Mouse (Mus musculus) cerebellum, postnatal 36 days (tissue): Measurements from ENCODE around the gene Cfap97d1.
"Not testable (repeated sequence)": the region's sequence is repeated elsewhere in the genome, so short reads cannot be mapped to it uniquely, and the experiment has no call there.

Experiments used
- DNase-seq, 2 experiments: peaks; one replicate each; pipeline ENCODE4 v3.0.0; 2021 to 2022; ENCODE audit warnings: mixed read lengths in 2 of 2

The Cfap97d1 gene

GRCm38 (mm10) chr11:101974181-101974580 is 9.9 kb upstream of the Cfap97d1 start:
- no peak for DNase-seq

GRCm38 (mm10) chr11:101974923-101975322 is 9.2 kb upstream of the Cfap97d1 start:
- DNase-seq: peak in 1 of 2 experiments; percentile 50

GRCm38 (mm10) chr11:101976949-101977348 is 7.1 kb upstream of the Cfap97d1 start:
- no peak for DNase-seq

- peak in 1 of 2 experiments; percentile 28 for DNase-seq
Measured at GRCm38 (mm10) chr11:101979140-101979539, 4.9 kb upstream of the Cfap97d1 start.

- DNase-seq: no peak
Measured at GRCm38 (mm10) chr11:101980603-101981157, 3.4 kb upstream of the Cfap97d1 start.

- no peak for DNase-seq
Measured at GRCm38 (mm10) chr11:101981850-101982249, 2.2 kb upstream of the Cfap97d1 start.

- no peak for DNase-seq
Measured at GRCm38 (mm10) chr11:101982981-101983411, 1.1 kb upstream of the Cfap97d1 start.

- DNase-seq: no peak
Measured at GRCm38 (mm10) chr11:101983431-101983921, 603 bp upstream of the Cfap97d1 start.

GRCm38 (mm10) chr11:101985450-101985849 is 1.4 kb downstream of the Cfap97d1 start:
- DNase-seq: not testable (repeated sequence)

- peak; percentile 89 to 94 for DNase-seq
Measured at GRCm38 (mm10) chr11:101985990-101986389, 1.9 kb downstream of the Cfap97d1 start.

- DNase-seq: no peak
Measured at GRCm38 (mm10) chr11:101986913-101987312, 2.8 kb downstream of the Cfap97d1 start, which contains the start of gene Dusp3. Gene Dusp3 (minus strand): TSS chr11:101987013.

GRCm38 (mm10) chr11:101990244-101990643 is 6.2 kb downstream of the Cfap97d1 start:
- DNase-seq: no peak

GRCm38 (mm10) chr11:101991813-101992212 is 7.7 kb downstream of the Cfap97d1 start:
- no peak for DNase-seq

GRCm38 (mm10) chr11:101992411-101992810 is 8.3 kb downstream of the Cfap97d1 start:
- no peak for DNase-seq

- no peak for DNase-seq
Measured at GRCm38 (mm10) chr11:101994100-101994499, 10.0 kb downstream of the Cfap97d1 start.

- no peak for DNase-seq
Measured at GRCm38 (mm10) chr11:101995938-101996337, 11.9 kb downstream of the Cfap97d1 start.

GRCm38 (mm10) chr11:101998258-101998657 is 14.2 kb downstream of the Cfap97d1 start:
- DNase-seq: no peak

GRCm38 (mm10) chr11:101999466-101999865 is 15.4 kb downstream of the Cfap97d1 start:
- no peak for DNase-seq

- DNase-seq: peak in 1 of 2 experiments; percentile 34
Measured at GRCm38 (mm10) chr11:102004251-102004650, 20.2 kb downstream of the Cfap97d1 start.

GRCm38 (mm10) chr11:102006271-102006670 is 22.2 kb downstream of the Cfap97d1 start:
- no peak for DNase-seq

GRCm38 (mm10) chr11:102006688-102007087 is 22.6 kb downstream of the Cfap97d1 start:
- no peak for DNase-seq

GRCm38 (mm10) chr11:102008372-102008771 is 24.3 kb downstream of the Cfap97d1 start:
- DNase-seq: no peak

GRCm38 (mm10) chr11:102008954-102009637 is 25.0 kb downstream of the Cfap97d1 start:
- DNase-seq: no peak

GRCm38 (mm10) chr11:102010140-102010539 is 26.1 kb downstream of the Cfap97d1 start:
- DNase-seq: peak; percentile 69 to 73
